Mouse (Mus musculus) heart, postnatal 0 days (tissue): ENCODE measurements around the gene St3gal4. TPM values are rescaled to one million over a fixed set of nuclear protein-coding genes. Genes with fewer than 3 reads are reported as not detected.

Source experiments
- ATAC-seq: fragments of 200-750 bp; cut with Nextera tagmentation; 2 replicates; pipeline ENCODE4 v1.8.0; 2017; ENCODE audit warnings: low read depth, moderate number of reproducible peaks, moderate library complexity; ENCODE audit not compliant: insufficient read depth
- DNase-seq: peaks from one replicate; pipeline ENCODE4 v3.0.0-alpha.2; 2016; ENCODE audit warnings: low spot score
- H3K27ac ChIP-seq: fragments of 300-500 bp; sonication (generic); 2 replicates; pipeline ENCODE4 v1.5.1; 2014; ENCODE audit warnings: low read depth, mild to moderate bottlenecking
- H3K27me3 ChIP-seq: fragments of 300-500 bp; sonication (generic); 2 replicates; pipeline ENCODE4 v1.6.1; 2014; ENCODE audit warnings: low read length, mixed read lengths; ENCODE audit not compliant: control insufficient read depth, insufficient read depth
- H3K36me3 ChIP-seq: fragments of 300-500 bp; sonication (generic); replicated peaks from 2 replicates; pipeline ENCODE4 v1.6.1; 2014; ENCODE audit warnings: low read length, mixed read lengths; ENCODE audit not compliant: control insufficient read depth, insufficient read depth
- H3K4me1 ChIP-seq: fragments of 300-500 bp; sonication (generic); 2 replicates; pipeline ENCODE4 v1.6.1; 2014; ENCODE audit warnings: antibody characterized with exemption; ENCODE audit not compliant: control insufficient read depth, insufficient read depth
- H3K4me2 ChIP-seq: fragments of 300-500 bp; sonication (generic); 2 replicates; pipeline ENCODE4 v1.6.1; 2014; ENCODE audit warnings: low read depth, mild to moderate bottlenecking, low read length, moderate library complexity
- H3K4me3 ChIP-seq: fragments of 300-500 bp; sonication (generic); 2 replicates; pipeline ENCODE4 v1.5.1; 2014; ENCODE audit warnings: low read depth, low read length
- H3K9ac ChIP-seq: fragments of 300-500 bp; sonication (generic); replicated peaks from 2 replicates; pipeline ENCODE4 v1.6.1; 2014; ENCODE audit warnings: low read depth, low read length, mixed read lengths
- H3K9me3 ChIP-seq: fragments of 300-500 bp; sonication (generic); replicated peaks from 2 replicates; pipeline ENCODE4 v1.6.1; 2016; ENCODE audit warnings: low read length; ENCODE audit not compliant: control insufficient read depth
- CTCF ChIP-seq: IDR thresholded peaks from 2 replicates; pipeline ENCODE4 v1.5.1; 2016; ENCODE audit warnings: antibody characterized with exemption, control low read depth, low read depth
- EP300 ChIP-seq: IDR thresholded peaks from 2 replicates; pipeline ENCODE4 v1.6.1; 2016; ENCODE audit warnings: antibody characterized with exemption, low read depth
- WGBS: fragments of 180-500 bp; shearing (Covaris S2); extraction: QIAGEN DNeasy Blood & Tissue Kit; methylation state at CpG from one replicate; pipeline ENCODE4 v1.1.7; 2014; 5-methylcytosine and 5-hydroxymethylcytosine counted together
- polyA plus RNA-seq: library from polyadenylated mRNA; unstranded; fragments of >200 nt; fragmentation: Nextera tagmentation; extraction: Ambion mirVana; gene quantifications from 2 replicates; pipeline ENCODE4 v1.2.1, GENCODE M21; 2015
- total RNA-seq: library from RNA; depleted of rRNA; stranded (reverse); fragments of >200 nt; gene quantifications from 2 replicates; pipeline ENCODE4 v1.2.3, GENCODE M21; 2014; ENCODE audit warnings: low replicate concordance

The St3gal4 gene
- total and polyA plus RNA-seq, 2 experiments from 2014 or later, result 25.2 to 37.6 TPM

- Histone ChIP-seq H3K36me3 (peaks cover 24% of the 10 kb centered on the region), H3K27ac (no peak overlapping the region), H3K4me1 (peaks cover 28% of the 10 kb centered on the region), H3K4me3 (no peak overlapping the region), H3K27me3 (no peaks in the 10 kb centered on the region), H3K9me3 (no peaks in the 10 kb centered on the region), H3K9ac (no peak overlapping the region), H3K4me2 (no peak overlapping the region)
- WGBS, result 87% methylated on average over 11 of the region's 11 CpGs
- ATAC-seq (no peak), DNase-seq (no peak)
- TF ChIP-seq EP300 (no peak), CTCF (no peak)
These were observed 63.3 kb downstream of the St3gal4 start for GRCm38 (mm10) chr9:35055528-35056330.

DNA sequence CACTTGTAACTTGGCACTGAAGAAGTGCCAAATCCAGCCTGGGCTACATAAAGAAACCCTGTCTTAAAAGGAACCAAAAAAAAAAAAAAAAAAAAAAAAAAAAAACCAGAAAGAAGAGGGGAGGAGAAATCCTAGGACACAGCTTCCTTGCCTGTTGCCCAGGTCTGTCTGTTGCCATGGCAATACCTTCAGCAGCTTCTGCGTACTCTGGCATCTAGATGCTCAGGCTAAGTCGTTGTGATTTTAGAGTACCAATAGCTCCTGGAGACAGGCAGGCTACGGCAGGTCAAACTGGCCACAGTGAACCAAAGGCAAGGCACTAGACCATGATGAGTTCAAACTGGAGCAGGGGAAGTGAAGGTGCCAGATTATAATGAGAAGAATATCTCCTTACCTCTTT, 65.4 kb downstream of the St3gal4 start:
- no peak for TF ChIP-seq EP300
- TF ChIP-seq CTCF, result no peak
- Histone ChIP-seq H3K27ac (no peak overlapping the region), H3K4me1 (peaks cover 38% of the 10 kb centered on the region), H3K9me3 (no peaks in the 10 kb centered on the region), H3K4me3 (no peak overlapping the region), H3K9ac (no peak overlapping the region), H3K27me3 (no peaks in the 10 kb centered on the region), H3K36me3 (peaks cover 32% of the 10 kb centered on the region), H3K4me2 (no peak overlapping the region)
- DNase-seq (no peak), ATAC-seq (no peak)
- WGBS, result 90% methylated on average over 3 of the region's 3 CpGs

GRCm38 (mm10) chr9:35053081-35053480, 66.0 kb downstream of the St3gal4 start:
- Histone ChIP-seq H3K27me3 (no peaks in the 10 kb centered on the region), H3K9ac (no peak overlapping the region), H3K4me1 (peaks cover 32% of the 10 kb centered on the region), H3K27ac (no peak overlapping the region), H3K9me3 (no peaks in the 10 kb centered on the region), H3K36me3 (peaks cover 32% of the 10 kb centered on the region), H3K4me3 (no peak overlapping the region), H3K4me2 (no peak overlapping the region)
- TF ChIP-seq EP300 (no peak), CTCF (no peak)
- ATAC-seq, result no peak
- WGBS, result 92% methylated on average over 16 of the region's 16 CpGs
- DNase-seq, result no peak

DNA sequence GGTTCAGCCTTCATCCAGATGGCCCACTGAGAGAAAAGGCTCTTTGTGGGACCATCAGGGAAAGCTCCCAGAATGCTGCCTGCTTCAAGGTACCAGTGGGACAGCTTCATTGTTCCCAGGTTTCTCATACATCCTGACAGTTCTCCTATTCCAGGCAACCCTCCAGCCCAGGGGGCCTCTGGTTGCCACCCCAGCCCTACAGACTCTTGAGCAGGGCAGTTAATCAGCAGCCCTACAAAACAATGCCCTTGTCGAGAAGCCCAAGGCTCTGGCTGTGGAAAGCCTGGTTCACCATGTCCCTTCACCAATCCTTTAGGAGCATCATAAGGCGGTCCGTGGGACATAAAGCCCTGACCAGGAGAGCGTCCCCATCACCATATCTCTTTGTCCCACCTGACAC, 66.4 kb downstream of the St3gal4 start:
- 86% methylated on average over 4 of the region's 4 CpGs for WGBS
- no peak overlapping the region for H3K9ac ChIP-seq
- no peak for DNase-seq
- H3K4me1 ChIP-seq, result peaks cover 31% of the 10 kb centered on the region
- H3K4me3 ChIP-seq, result no peak overlapping the region
- no peak overlapping the region for H3K4me2 ChIP-seq
- peaks cover 36% of the 10 kb centered on the region for H3K36me3 ChIP-seq
- no peak for ATAC-seq
- no peak overlapping the region for H3K27ac ChIP-seq
- no peaks in the 10 kb centered on the region for H3K27me3 ChIP-seq
- no peaks in the 10 kb centered on the region for H3K9me3 ChIP-seq
- TF ChIP-seq CTCF (no peak), EP300 (no peak)

- TF ChIP-seq EP300 (0 out of 2 replicates have a peak, but pooled peaks have one; percentile 48), CTCF (no peak)
- H3K9ac ChIP-seq, result no peak overlapping the region
- DNase-seq (peak; percentile 75), ATAC-seq (peak; percentile 88)
- H3K4me2 ChIP-seq, result no peak overlapping the region
- H3K4me3 ChIP-seq, result no peak overlapping the region
- H3K4me1 ChIP-seq, result peaks cover 31% of the 10 kb centered on the region
- no peaks in the 10 kb centered on the region for H3K9me3 ChIP-seq
- H3K27ac ChIP-seq, result peak overlapping the region; percentile 90
- H3K36me3 ChIP-seq, result peaks cover 43% of the 10 kb centered on the region
- H3K27me3 ChIP-seq, result no peaks in the 10 kb centered on the region
- 44% methylated on average over 4 of the region's 4 CpGs for WGBS
These were observed 67.4 kb downstream of the St3gal4 start for GRCm38 (mm10) chr9:35051666-35052065.
